Mouse (Mus musculus) Patski (cell line): Measurements from ENCODE around the gene Fbxw9. TPM values are rescaled to one million over a fixed set of nuclear protein-coding genes. Genes with fewer than 3 reads are reported as not detected.

Experiments used
- ATAC-seq: fragments of 100-300 bp; one replicate; pipeline ENCODE4 v1.8.0; 2021
- CTCF ChIA-PET: fragments of 350-600 bp; sonication (Branson Sonifier 250); formaldehyde crosslinking; loops from one replicate; lab custom pipeline; 2022; ENCODE audit warnings: inconsistent platforms; lab: Charles Lee
- POLR2A ChIA-PET: fragments of 350-600 bp; sonication (Branson Sonifier 250); formaldehyde crosslinking; loops from one replicate; lab custom pipeline; 2022; ENCODE audit warnings: antibody characterized with exemption, inconsistent platforms; lab: Charles Lee
- DNase-seq: peaks from one replicate; pipeline ENCODE4 v3.0.0-alpha.2; 2011; ENCODE audit warnings: low read depth, low spot score
- H3K27me3 ChIP-seq: fragments of 371-371 bp; one replicate; pipeline ENCODE4 v1.5.1; 2021
- CTCF ChIP-seq: fragments of 100-300 bp; IDR thresholded peaks from one replicate; pipeline ENCODE4 v1.5.1; 2021
- in situ Hi-C: fragments of 300-500 bp; cut with MboI; formaldehyde crosslinking; loops from 3 replicates; pipeline ENCODE4 v1.11.1; 2018; ENCODE audit warnings: low pct_unique_long_range_greater_than_20kb, mixed read lengths
- polyA plus RNA-seq: library from polyadenylated mRNA; unstranded; gene quantifications from one replicate; pipeline ENCODE4 v1.2.3, GENCODE M21; 2021

Fbxw9 gene
- polyA plus RNA-seq, 1 experiment from 2014 or later, result 32.7 TPM

DNA sequence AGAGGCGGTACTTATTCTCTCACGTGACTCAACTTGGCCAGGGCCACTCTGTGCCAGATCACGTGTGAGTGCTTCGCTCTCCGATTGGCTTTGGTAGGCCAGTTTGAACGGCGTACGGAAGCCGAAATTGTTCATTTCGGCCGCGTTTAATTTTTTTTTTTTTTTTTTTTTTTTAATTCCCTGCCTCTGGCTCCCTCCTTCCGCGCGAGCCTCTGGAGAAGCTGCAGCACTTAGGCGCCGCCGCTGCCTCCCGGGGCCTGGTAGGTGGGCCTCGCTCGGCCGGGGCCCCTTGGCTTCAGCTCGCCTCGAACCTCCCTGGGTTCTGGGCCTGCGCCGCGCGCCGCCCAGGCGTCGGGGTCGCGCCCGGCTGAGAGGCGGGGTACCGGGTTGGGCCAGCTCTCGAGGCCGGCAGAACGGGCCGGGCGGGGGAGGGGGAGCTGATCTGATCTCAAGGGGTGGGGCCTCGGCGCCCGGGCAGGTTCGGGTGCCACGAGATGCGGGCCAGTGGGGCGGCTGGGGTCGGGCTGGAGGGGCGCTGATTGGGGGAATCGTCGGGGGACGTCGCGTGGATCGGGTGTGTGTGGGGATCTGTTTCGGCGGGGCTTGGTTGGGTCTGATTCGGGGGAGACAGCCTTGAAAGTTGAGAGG is 23.0 kb upstream of the Fbxw9 start, which contains the start of gene Tnpo2:
Tnpo2 (plus strand) TSS at position 198 of the 648 bp plus-strand sequence.
- in situ Hi-C loops, result no loop called here
- ATAC-seq (peak; percentile 70), DNase-seq (peak; percentile 86)
- no peak for TF ChIP-seq CTCF
- POLR2A ChIA-PET, result interaction anchor here (0.6 to 4.1 kb wide), 18 partner anchors 9 to 348 kb away, joined by 3 to 22 read pairs (median 4); partner anchors contain the start of genes Fbxw9, Gm5741, Junb and Man2b1
- CTCF ChIA-PET, result interaction anchor here (0.9 to 2.6 kb wide), 3 partner anchors 11 to 47 kb away, joined by 3 to 8 read pairs (median 3); partner anchors contain the start of genes Asna1 and Trir
- no peaks in the 10 kb centered on the region for H3K27me3 ChIP-seq

DNA sequence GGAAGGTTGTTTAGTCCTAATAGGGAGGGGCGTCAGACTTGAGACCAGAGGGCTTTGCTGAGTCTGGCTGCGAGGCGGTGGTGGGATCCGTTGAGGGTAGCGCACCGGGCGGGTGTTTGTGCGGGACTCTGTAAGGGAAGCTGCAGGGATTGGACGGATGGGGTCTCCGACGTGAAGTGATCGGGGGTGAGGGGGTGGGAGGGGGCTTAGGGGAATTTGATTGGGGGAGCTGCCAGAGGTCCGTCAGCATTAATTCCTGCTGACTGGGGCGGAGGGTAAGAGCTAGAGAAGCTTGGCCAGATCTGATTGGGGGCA is 22.5 kb upstream of the Fbxw9 start:
- no peak for TF ChIP-seq CTCF
- DNase-seq (no peak), ATAC-seq (no peak)
- in situ Hi-C loops, result no loop called here
- POLR2A ChIA-PET, result interaction anchor here (0.6 to 4.1 kb wide), 14 partner anchors 11 to 348 kb away, joined by 3 to 22 read pairs (median 4); partner anchors contain the start of genes Fbxw9, Gm5741, Man2b1 and Trir
- no peaks in the 10 kb centered on the region for H3K27me3 ChIP-seq
- CTCF ChIA-PET, result interaction anchor here (1.0 to 2.6 kb wide), 5 partner anchors 11 to 62 kb away, joined by 3 to 10 read pairs (median 8); partner anchors contain the start of genes Asna1, Dhps and Trir

DNA sequence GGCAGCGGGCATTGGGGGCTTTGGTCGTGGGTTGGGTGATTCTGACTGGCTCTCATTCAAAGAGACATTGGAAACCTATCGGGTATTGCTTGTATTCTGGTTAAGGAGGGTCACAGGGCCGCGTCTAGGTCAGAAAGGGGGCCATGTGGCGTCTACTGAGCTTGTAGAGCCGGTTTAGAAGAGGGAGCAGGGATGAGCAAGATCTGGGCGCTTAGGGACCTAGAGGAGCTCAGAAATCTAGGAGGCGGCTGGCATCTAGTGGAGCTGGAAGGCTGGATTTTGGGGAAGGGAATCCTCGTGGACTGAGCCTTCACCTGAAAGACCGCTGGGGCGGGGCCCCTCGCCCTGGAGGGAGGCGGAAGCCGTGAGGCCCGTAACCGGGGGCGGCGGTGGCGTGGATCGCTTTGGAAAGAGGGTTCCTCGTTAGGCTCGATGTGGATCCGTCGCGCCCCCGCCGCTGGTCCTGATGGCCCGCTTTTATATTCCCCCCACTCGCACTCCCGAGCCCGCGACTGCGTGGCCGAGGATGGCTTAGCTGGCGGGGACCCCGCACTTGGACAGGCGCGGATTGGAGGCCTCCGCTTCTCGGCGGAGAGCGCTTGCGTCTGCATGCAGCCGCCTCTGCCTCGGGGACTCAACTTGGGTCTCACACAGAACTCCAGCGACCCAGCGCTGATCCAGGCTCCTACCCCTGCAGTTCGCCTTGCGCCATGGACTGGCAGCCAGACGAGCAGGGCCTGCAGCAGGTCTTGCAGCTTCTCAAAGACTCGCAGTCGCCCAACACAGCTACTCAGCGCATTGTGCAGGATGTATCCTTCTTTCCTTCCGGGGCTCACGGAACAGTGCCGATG is 21.9 kb upstream of the Fbxw9 start:
- in situ Hi-C loops, result no loop called here
- no peak for DNase-seq
- POLR2A ChIA-PET, result interaction anchor here (1.1 to 4.1 kb wide), 9 partner anchors 8 to 58 kb away, joined by 3 to 22 read pairs (median 4); partner anchors contain the start of genes Fbxw9, Gm5741, Man2b1 and Trir
- ATAC-seq, result peak; percentile 13
- H3K27me3 ChIP-seq, result no peaks in the 10 kb centered on the region
- TF ChIP-seq CTCF, result no peak
- CTCF ChIA-PET, result interaction anchor here (1.0 to 2.6 kb wide), 5 partner anchors 12 to 63 kb away, joined by 3 to 10 read pairs (median 8); partner anchors contain the start of genes Asna1, Dhps and Trir

DNA sequence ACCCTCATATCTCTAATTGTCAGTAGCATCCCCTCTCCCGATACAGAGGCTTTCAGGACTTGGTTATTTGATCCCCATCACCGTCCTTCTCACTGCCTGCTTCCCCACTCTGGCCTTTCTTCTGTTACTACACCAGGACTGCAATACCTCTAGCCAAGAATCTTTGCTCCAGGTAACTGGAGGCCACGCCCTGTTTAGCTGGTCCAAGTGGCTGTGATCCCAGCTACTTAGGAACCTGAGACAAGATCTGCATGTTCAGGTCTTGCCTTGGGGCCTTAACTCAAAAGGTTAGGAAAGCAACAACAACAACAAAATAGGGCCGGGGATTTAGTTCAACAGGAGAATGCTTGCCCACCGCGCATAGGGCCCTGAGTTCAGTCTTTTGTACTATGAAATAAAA is 16.2 kb upstream of the Fbxw9 start:
- ATAC-seq (no peak), DNase-seq (no peak)
- CTCF ChIA-PET, result no interaction called here
- no peak for TF ChIP-seq CTCF
- in situ Hi-C loops, result no loop called here
- POLR2A ChIA-PET, result no interaction called here
- H3K27me3 ChIP-seq, result no peaks in the 10 kb centered on the region

- no peaks in the 10 kb centered on the region for H3K27me3 ChIP-seq
- no peak for TF ChIP-seq CTCF
- no peak for ATAC-seq
- ChIA-PET POLR2A (no interaction called here), CTCF (no interaction called here)
- no peak for DNase-seq
- in situ Hi-C loops, result no loop called here
These were observed 2.5 kb upstream of the Fbxw9 start for GRCm38 (mm10) chr8:85057367-85057766.

DNA sequence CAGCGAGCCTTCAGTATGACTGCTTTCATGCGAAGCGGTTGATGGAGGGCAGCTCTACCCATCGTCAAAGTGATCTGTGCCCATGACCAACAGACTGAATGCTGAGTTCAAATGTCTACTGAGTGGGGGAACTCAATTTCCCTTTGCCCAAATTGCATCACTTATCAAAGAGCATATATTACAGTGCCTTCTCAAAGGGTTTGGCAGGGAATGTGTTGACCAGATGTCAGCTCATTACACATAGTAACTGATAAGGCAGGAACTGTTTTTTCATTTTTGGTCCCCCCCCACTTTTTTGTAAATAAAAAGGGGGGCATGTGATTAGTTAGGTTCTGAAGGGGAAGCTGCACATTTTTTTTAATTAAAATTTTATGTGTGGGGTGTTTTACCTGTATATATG is 2.7 kb downstream of the Fbxw9 start:
- ChIA-PET POLR2A (interaction anchor here (0.8 kb wide), 1 partner anchor 9 kb away, joined by 3 read pairs; the partner anchor contains the start of gene Dhps), CTCF (interaction anchor here (0.8 to 1.2 kb wide), 2 partner anchors 11 to 28 kb away, joined by 3 read pairs; no protein-coding TSS in a partner anchor)
- ATAC-seq, result no peak
- H3K27me3 ChIP-seq, result no peaks in the 10 kb centered on the region
- in situ Hi-C loops, result no loop called here
- no peak for TF ChIP-seq CTCF
- no peak for DNase-seq

- no peak for DNase-seq
- H3K27me3 ChIP-seq, result no peaks in the 10 kb centered on the region
- no peak for TF ChIP-seq CTCF
- POLR2A ChIA-PET, result no interaction called here
- in situ Hi-C loops, result no loop called here
- CTCF ChIA-PET, result interaction anchor here (0.8 kb wide), 1 partner anchor 12 kb away, joined by 3 read pairs; no protein-coding TSS in a partner anchor
- ATAC-seq, result no peak
These were observed 5.4 kb downstream of the Fbxw9 start for GRCm38 (mm10) chr8:85065213-85065612.

GRCm38 (mm10) chr8:85067155-85067554 is 7.3 kb downstream of the Fbxw9 start:
- CTCF ChIA-PET, result interaction anchor here (1.1 to 1.4 kb wide), 2 partner anchors 9 to 10 kb away, joined by 4 read pairs; no protein-coding TSS in a partner anchor
- POLR2A ChIA-PET, result interaction anchor here (1.1 to 1.5 kb wide), 2 partner anchors 29 to 92 kb away, joined by 3 to 5 read pairs; no protein-coding TSS in a partner anchor
- DNase-seq, result no peak
- no peaks in the 10 kb centered on the region for H3K27me3 ChIP-seq
- ATAC-seq, result no peak
- in situ Hi-C loops, result no loop called here
- TF ChIP-seq CTCF, result no peak

GRCm38 (mm10) chr8:85067982-85068381 is 8.1 kb downstream of the Fbxw9 start, which contains the start of gene Gm5741:
Gene Gm5741 (minus strand): TSS chr8:85067982.
- TF ChIP-seq CTCF, result no peak
- ATAC-seq (no peak), DNase-seq (no peak)
- ChIA-PET POLR2A (interaction anchor here (1.1 to 1.5 kb wide), 2 partner anchors 30 to 93 kb away, joined by 3 to 5 read pairs; no protein-coding TSS in a partner anchor), CTCF (interaction anchor here (0.8 to 1.4 kb wide), 3 partner anchors 8 to 22 kb away, joined by 3 to 4 read pairs (median 4); no protein-coding TSS in a partner anchor)
- no peaks in the 10 kb centered on the region for H3K27me3 ChIP-seq
- in situ Hi-C loops, result no loop called here

- TF ChIP-seq CTCF, result no peak
- DNase-seq (no peak), ATAC-seq (peak; percentile 45)
- in situ Hi-C loops, result no loop called here
- POLR2A ChIA-PET, result interaction anchor here (0.6 to 1.8 kb wide), 7 partner anchors 8 to 500 kb away, joined by 3 to 6 read pairs (median 3); partner anchors contain the start of gene Fbxw9
- CTCF ChIA-PET, result interaction anchor here (0.8 to 2.6 kb wide), 4 partner anchors 10 to 46 kb away, joined by 3 to 5 read pairs (median 4); partner anchors contain the start of genes Asna1 and Fbxw9
- H3K27me3 ChIP-seq, result no peaks in the 10 kb centered on the region
These were observed 11.2 kb downstream of the Fbxw9 start for GRCm38 (mm10) chr8:85071041-85071440.
